Mouse (Mus musculus) mesoderm, embryonic 11.5 days (tissue): ENCODE measurements at regions not wholly inside any gene's neighbourhood (a gene's known extent, or its start where the extent isn't known, plus 50 kb on each side); places are given as distances from the start of the nearest gene placed in this dataset.
"Not testable (repeated sequence)": the region's sequence is repeated elsewhere in the genome, so short reads cannot be mapped to it uniquely, and the experiment has no call there.

Experiments used
- DNase-seq: peaks from one replicate; pipeline ENCODE4 v3.0.0-alpha.2; 2012; ENCODE audit warnings: low read depth, low spot score

GRCm38 (mm10) chr5:4349943-4350342 lies 157.8 kb downstream of the Mterf1b start:
- no peak for DNase-seq

DNA sequence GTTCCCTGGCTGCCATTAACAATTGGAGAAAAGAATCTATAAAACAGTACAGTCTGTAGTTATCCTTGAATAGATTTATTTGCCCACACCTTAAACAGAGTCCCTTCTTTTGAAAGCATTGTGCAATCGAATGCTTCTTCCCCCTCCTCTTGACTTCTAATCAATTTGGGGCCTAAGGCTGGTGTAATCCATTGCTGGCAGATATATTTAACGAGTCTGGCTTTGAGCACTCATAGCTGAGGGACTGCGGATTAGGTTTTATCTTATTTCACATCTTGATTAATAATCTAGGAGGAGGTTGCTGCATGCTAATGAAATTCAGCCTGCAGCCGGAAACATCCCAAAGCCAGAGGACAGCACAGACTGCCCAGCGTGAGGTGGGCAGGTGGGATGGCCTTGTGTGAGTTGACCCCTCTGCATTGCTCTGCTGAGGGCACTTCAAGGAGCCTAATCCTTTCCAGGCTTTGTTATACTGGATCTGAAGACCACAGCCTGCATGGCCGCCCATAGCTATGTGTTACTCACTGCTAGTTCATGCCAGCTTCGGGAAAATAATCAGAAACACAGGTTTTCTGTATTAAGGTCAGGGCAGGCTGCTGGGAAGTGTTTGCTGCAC lies 163.6 kb downstream of the Mterf1b start:
- DNase-seq: no peak

DNA sequence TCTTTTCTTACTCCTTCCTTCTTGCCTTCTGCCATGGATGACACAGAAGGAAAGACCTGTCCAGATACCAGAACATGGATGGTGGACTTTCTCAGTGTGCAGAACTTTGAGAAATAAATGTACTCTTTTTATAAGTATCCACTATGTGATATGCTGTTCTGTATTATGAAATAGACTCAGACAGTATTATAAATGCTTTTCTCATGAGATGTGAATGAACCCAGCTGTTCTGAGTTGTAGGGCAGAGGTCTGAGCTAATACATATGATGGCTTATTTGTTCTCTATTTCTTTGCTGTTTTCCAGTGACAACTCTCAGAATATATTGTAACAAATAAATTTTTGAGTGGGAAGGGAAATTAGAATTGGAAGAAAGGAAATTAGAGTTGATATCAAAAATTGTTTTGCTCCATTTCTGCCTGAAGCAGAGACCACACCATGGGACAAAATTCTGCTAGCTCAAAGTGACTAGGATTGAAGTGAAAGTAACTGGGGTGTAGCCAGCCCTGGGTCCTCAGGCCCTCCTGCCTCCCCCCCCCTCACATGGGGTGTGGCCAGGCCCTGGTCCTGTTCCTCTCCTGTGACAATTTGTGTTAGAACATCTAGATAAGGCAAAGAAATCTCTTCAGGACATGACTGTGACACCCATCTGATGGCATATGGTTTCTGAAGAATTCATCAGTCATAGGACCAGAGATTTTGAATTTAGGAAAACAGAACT lies 164.5 kb downstream of the Mterf1b start:
- DNase-seq: not testable (repeated sequence)

GRCm38 (mm10) chr5:4361547-4361946 lies 169.4 kb downstream of the Mterf1b start:
- not testable (repeated sequence) for DNase-seq

- DNase-seq: not testable (repeated sequence)
These were observed 192.6 kb downstream of the Mterf1b start for GRCm38 (mm10) chr5:4384719-4385118.

DNA sequence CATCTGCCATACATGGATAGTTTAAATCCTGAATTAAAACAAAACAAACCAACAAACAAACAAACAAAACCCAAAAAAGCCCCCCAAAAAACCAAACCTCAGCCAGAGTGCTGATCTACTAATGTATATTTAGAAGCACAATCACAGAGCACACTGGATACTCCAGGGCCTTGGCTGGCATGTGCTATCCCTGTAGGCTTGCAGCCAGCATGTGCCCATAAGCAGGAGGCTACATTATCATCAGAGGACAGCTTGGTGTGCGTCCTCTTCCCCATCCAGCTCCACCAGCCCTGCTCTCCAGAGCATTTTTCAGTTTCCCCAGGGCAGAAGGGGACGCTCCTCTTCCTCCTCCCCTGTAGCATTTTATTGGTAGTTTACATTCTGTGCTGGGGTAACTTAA lies 198.9 kb downstream of the Mterf1b start:
- DNase-seq: no peak

- DNase-seq: not testable (repeated sequence)
These were observed 202.3 kb downstream of the Mterf1b start for GRCm38 (mm10) chr5:4394353-4395052.

DNA sequence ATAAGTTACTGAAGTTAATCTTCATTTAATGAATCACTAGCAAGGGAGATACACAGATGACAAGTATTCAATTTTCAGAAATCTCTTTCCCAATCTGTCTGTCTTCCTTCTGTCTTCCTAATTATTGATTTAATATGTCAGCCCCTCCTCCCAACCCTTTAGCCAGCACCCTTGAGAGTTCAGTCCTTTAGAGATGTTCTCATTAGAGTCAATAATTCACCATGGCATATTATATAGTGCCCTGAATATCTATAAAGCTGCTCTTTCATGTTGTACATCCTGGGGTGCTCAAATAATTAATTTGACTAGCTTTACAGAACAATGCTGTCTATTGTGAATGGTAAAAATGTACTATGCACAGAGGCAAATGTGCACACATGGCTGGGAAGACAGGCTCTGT lies 205.9 kb downstream of the Mterf1b start:
- DNase-seq: peak; percentile 21

- no peak for DNase-seq
These were observed 225.6 kb downstream of the Mterf1b start for GRCm38 (mm10) chr5:4417761-4418160.
